Mouse (Mus musculus) liver, embryonic 12.5 days (tissue): ENCODE measurements at regions not wholly inside any gene's neighbourhood (a gene's known extent, or its start where the extent isn't known, plus 50 kb on each side); places are given as distances from the start of the nearest gene placed in this dataset.
A peak's percentile ranks its signal among the peaks of the same experiment; 100 is the strongest.
"Not testable (repeated sequence)": the region's sequence is repeated elsewhere in the genome, so short reads cannot be mapped to it uniquely, and the experiment has no call there.

Source experiments
- ATAC-seq: fragments of 200-750 bp; cut with Nextera tagmentation; 2 replicates; pipeline ENCODE4 v1.8.0; 2017; ENCODE audit warnings: moderate number of reproducible peaks, mild to moderate bottlenecking, moderate library complexity
- H3K27ac ChIP-seq: fragments of 300-500 bp; sonication (generic); 2 replicates; pipeline ENCODE4 v1.5.1; 2016; ENCODE audit warnings: mild to moderate bottlenecking
- H3K27me3 ChIP-seq: fragments of 300-500 bp; sonication (generic); replicated peaks from 2 replicates; pipeline ENCODE4 v1.6.1; 2016; ENCODE audit warnings: mild to moderate bottlenecking, moderate library complexity
- H3K36me3 ChIP-seq: fragments of 300-500 bp; sonication (generic); 2 replicates; pipeline ENCODE4 v1.6.1; 2016; ENCODE audit warnings: mild to moderate bottlenecking, moderate library complexity
- H3K4me1 ChIP-seq: fragments of 300-500 bp; sonication (generic); 2 replicates; pipeline ENCODE4 v1.6.1; 2016
- H3K4me2 ChIP-seq: fragments of 300-500 bp; sonication (generic); 2 replicates; pipeline ENCODE4 v1.6.1; 2016; ENCODE audit warnings: mild to moderate bottlenecking, moderate library complexity
- H3K4me3 ChIP-seq: fragments of 300-500 bp; sonication (generic); 2 replicates; pipeline ENCODE4 v1.5.1; 2016; ENCODE audit warnings: mild to moderate bottlenecking, moderate library complexity
- H3K9ac ChIP-seq: fragments of 300-500 bp; sonication (generic); 2 replicates; pipeline ENCODE4 v1.6.1; 2016; ENCODE audit warnings: mild to moderate bottlenecking, moderate library complexity
- H3K9me3 ChIP-seq: fragments of 300-500 bp; sonication (generic); replicated peaks from 2 replicates; pipeline ENCODE4 v1.6.1; 2016; ENCODE audit warnings: mild to moderate bottlenecking, moderate library complexity
- WGBS: fragments of 180-500 bp; shearing (Covaris S2); methylation state at CpG from one replicate; pipeline ENCODE4 v1.1.7; 2016; ENCODE audit not compliant: insufficient replicate concordance; 5-methylcytosine and 5-hydroxymethylcytosine counted together

DNA sequence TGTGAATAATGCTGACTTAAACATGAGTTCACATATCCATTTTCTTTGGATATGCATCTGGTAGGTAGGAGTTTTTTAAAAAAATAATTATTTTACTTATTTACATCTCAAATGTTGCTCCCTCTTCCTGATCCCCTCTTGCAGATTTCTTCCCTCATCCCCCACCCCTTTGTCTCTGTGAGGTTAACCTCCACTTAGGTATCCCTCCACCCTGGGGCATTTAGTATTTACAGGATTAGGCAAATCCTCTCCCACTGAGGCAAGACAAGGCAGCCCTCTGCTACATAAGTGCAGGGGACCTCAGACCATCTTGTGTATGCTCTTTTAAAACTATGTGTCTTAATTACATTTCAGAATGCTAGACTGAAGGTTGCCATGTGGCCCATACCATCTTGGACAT lies 155.2 kb upstream of the Shcbp1 start:
- no peaks in the 10 kb centered on the region for H3K27me3 ChIP-seq
- H3K27ac ChIP-seq, result no peak overlapping the region
- no peaks in the 10 kb centered on the region for H3K4me1 ChIP-seq
- H3K36me3 ChIP-seq, result no peaks in the 10 kb centered on the region
- ATAC-seq, result no peak
- no peak overlapping the region for H3K4me3 ChIP-seq
- H3K9me3 ChIP-seq, result no peaks in the 10 kb centered on the region
- H3K9ac ChIP-seq, result no peak overlapping the region
- no peak overlapping the region for H3K4me2 ChIP-seq

DNA sequence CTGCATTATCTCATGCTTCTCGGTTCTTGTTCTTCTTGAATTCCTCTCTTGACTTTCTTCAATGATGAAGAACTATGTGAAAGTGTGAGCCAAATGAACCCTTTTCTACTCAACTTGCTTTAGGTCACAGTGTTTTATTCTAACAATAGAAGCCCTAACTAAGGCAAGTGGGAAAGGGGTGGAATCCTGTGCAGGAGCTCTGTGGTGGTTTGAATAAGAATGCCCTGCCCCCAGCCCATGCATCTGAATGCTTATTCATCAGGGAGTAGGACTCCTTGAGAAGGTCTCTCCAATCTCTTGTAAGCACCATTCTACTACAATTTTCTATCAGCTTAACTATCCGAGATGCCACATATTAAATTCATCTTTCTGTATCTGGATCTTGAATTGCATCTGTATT lies 154.7 kb upstream of the Shcbp1 start:
- Histone ChIP-seq H3K27ac (no peak overlapping the region), H3K9ac (no peak overlapping the region), H3K27me3 (no peaks in the 10 kb centered on the region), H3K4me2 (no peak overlapping the region), H3K36me3 (no peaks in the 10 kb centered on the region), H3K9me3 (no peaks in the 10 kb centered on the region), H3K4me1 (no peaks in the 10 kb centered on the region), H3K4me3 (no peak overlapping the region)
- no peak for ATAC-seq
- 47% methylated on average over 2 of the region's 2 CpGs for WGBS

DNA sequence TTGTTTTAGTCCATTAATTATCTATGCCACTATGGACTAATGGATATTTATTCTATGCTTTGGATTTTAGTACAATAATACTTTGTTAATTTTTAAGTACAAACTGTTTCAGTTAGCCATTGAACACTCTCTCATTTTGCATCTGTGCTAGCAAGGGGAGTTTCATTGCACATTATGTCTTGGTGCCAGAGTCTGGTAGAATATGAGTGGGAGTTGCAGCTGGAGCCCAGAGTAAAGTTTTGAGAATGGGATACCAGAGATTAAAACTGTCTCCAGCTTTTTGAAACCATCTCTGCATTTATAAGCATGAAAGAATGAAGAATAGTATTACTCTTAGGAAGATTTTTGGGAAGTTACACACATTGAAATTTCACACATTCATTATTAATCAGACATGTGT lies 137.1 kb upstream of the Shcbp1 start:
- ATAC-seq, result no peak
- H3K4me2 ChIP-seq, result no peak overlapping the region
- no peaks in the 10 kb centered on the region for H3K36me3 ChIP-seq
- no peaks in the 10 kb centered on the region for H3K4me1 ChIP-seq
- H3K27ac ChIP-seq, result no peak overlapping the region
- 0 out of 2 replicates have a peak, but pooled peaks cover 4% of the 10 kb centered on the region for H3K9me3 ChIP-seq
- no peaks in the 10 kb centered on the region for H3K27me3 ChIP-seq
- H3K4me3 ChIP-seq, result no peak overlapping the region
- H3K9ac ChIP-seq, result no peak overlapping the region

DNA sequence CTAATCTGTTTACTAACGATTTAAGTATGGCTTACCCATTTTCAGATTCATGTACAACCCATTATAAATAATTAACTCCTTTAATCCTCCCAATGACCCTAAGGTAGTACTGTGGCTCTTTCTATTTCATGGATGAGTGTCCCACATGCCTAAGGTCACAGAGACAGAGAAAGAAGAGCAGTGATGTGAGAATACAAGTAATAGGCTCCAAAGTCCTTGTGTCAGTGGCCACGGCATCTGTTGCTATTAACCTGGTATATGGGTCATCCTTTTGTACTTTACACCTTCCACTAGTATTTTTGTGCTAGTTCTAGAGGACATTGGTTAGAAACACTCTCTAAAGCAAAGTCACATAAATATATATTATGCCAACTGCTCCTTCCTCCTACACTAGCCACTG lies 115.7 kb upstream of the Shcbp1 start:
- Histone ChIP-seq H3K9ac (no peak overlapping the region), H3K27ac (no peak overlapping the region), H3K27me3 (no peaks in the 10 kb centered on the region), H3K4me3 (no peak overlapping the region), H3K9me3 (no peaks in the 10 kb centered on the region), H3K4me1 (no peaks in the 10 kb centered on the region), H3K4me2 (no peak overlapping the region), H3K36me3 (no peaks in the 10 kb centered on the region)
- 66% methylated on average over 2 of the region's 2 CpGs for WGBS
- no peak for ATAC-seq

DNA sequence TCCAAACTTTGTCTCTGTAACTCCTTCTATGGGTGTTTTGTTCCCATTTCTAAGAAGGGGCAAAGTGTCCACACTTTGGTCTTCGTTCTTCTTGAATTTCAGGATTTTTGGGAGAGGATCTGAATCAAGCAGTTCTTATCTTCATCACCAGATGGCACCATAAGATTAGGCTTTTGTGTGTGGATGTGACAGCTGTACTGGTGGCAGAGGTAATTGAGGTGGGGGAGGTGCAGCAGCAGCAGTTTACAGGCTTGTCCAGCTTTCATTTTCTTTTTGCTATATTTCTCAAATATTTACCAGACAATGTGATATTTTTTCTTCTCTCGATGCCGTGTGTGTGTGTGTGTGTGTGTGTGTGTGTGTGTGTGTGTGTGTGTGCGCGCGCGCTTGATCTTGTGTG lies 89.4 kb upstream of the Shcbp1 start:
- H3K27me3 ChIP-seq, H3K27ac ChIP-seq, H3K4me3 ChIP-seq, H3K36me3 ChIP-seq, H3K4me2 ChIP-seq, H3K9ac ChIP-seq, H3K9me3 ChIP-seq, ATAC-seq, H3K4me1 ChIP-seq: not testable (repeated sequence)
- WGBS, result 84% methylated on average over 7 of the region's 7 CpGs

DNA sequence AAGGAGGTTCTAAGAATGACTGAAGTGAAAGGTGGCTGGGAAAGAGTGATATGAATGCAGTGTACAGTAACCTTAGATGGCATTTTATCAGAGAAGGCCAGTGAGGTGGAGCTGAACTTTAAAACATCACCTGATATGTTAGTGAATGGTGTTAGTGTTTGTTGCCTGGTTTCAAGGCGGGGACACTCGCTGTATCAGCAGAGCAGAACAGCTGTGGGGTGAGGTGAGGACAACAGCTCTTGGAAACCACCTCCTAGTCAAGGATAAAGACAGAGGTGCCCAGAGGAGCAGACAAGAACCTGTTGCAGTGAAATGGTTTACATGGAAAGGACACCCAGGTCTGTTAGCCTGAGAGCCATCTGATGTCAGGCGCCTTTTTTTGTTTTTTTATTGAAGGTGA lies 59.7 kb upstream of the Shcbp1 start:
- WGBS, result 62% methylated on average over 3 of the region's 3 CpGs

DNA sequence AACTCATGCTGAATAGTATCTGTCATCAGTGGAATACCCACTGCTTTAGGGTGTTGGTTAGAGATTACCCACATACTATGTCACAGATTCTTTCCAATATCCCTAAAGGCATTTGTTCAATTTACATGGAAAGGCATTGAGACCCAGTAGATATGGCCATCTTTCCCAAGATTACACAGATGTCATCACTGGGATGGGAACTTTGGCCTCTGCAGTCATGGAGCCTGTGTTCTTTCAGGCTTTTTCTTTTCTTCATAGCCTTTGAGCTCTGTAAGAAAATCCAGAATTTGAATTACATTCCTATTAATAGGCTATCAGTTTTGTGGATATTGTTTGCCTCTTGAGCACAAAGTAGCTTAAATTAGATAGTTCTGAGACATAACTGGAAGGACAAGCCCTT lies 59.2 kb upstream of the Shcbp1 start:
- no peak overlapping the region for H3K9ac ChIP-seq
- H3K4me1 ChIP-seq, result no peaks in the 10 kb centered on the region
- no peak for ATAC-seq
- no peaks in the 10 kb centered on the region for H3K36me3 ChIP-seq
- H3K4me3 ChIP-seq, result no peak overlapping the region
- no peak overlapping the region for H3K4me2 ChIP-seq
- no peak overlapping the region for H3K27ac ChIP-seq
- H3K27me3 ChIP-seq, result no peaks in the 10 kb centered on the region
- H3K9me3 ChIP-seq, result no peaks in the 10 kb centered on the region

More for the DNA sequence above, 59.7 kb upstream of the Shcbp1 start:
- Histone ChIP-seq H3K36me3 (no peaks in the 10 kb centered on the region), H3K4me3 (no peak overlapping the region), H3K27me3 (no peaks in the 10 kb centered on the region), H3K4me1 (no peaks in the 10 kb centered on the region), H3K9me3 (no peaks in the 10 kb centered on the region), H3K9ac (no peak overlapping the region), H3K4me2 (no peak overlapping the region), H3K27ac (no peak overlapping the region)
- 0 out of 2 replicates have a peak, but pooled peaks have one; percentile 15 for ATAC-seq

DNA sequence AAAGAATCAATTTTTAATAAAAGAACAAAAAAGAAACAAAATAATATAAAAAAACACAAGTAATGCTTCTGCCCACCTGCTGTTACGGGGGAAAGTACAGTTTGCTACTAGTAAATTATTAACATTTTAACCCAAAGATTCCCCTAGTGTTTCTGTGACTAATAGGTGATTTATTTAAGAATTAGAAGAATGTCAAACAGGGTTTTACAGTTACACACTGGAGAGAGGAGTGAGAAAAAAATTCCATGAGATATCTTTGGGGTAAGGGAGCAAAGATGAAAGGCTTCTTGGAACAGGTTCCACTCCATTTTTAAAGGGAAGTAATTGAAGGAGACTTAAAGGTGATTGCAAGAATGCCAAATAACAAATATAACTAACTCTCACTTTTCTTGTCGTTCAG lies 58.4 kb upstream of the Shcbp1 start:
- Histone ChIP-seq H3K36me3 (no peaks in the 10 kb centered on the region), H3K9me3 (no peaks in the 10 kb centered on the region), H3K4me3 (no peak overlapping the region), H3K4me2 (no peak overlapping the region), H3K27ac (no peak overlapping the region), H3K9ac (no peak overlapping the region), H3K27me3 (no peaks in the 10 kb centered on the region), H3K4me1 (no peaks in the 10 kb centered on the region)
- ATAC-seq, result no peak
- WGBS, result 45% methylated on average over 2 of the region's 2 CpGs

DNA sequence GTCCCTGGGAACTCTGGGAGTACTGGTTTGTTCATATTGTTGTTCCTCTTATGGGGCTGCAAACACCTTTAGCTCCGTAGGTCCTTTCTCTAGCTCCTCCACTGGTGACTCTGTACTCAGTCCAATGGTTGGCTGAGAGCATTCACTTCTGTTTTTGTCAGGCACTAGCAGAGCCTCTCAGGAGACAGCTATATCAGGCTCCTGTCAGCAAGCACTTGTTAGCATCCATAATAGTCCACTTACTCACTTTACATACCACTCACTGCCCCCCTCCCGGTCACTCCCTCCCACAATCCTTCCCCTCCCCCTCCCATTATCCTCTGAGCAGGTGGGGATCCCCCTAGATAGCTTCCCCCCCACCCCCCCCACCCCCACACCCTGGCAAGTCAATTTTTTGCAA lies 57.3 kb upstream of the Shcbp1 start:
- WGBS, result 56% methylated on average over 2 of the region's 2 CpGs
- no peaks in the 10 kb centered on the region for H3K4me1 ChIP-seq

More for the DNA sequence above, 57.3 kb upstream of the Shcbp1 start:
- Histone ChIP-seq H3K27me3 (no peaks in the 10 kb centered on the region), H3K36me3 (no peaks in the 10 kb centered on the region), H3K4me3 (no peak overlapping the region), H3K9me3 (no peaks in the 10 kb centered on the region), H3K27ac (no peak overlapping the region), H3K4me2 (no peak overlapping the region), H3K9ac (no peak overlapping the region)
- ATAC-seq, result no peak
